Mouse (Mus musculus) 3T3-L1 (cell line): ENCODE data around the gene Ccdc157.
"Not testable (repeated sequence)": the region's sequence is repeated elsewhere in the genome, so short reads cannot be mapped to it uniquely, and the experiment has no call there.

ENCODE experiments used
- DNase-seq: peaks from one replicate; pipeline ENCODE4 v3.0.0-alpha.2; 2015; ENCODE audit warnings: low read depth, low spot score

Gene Ccdc157

DNA sequence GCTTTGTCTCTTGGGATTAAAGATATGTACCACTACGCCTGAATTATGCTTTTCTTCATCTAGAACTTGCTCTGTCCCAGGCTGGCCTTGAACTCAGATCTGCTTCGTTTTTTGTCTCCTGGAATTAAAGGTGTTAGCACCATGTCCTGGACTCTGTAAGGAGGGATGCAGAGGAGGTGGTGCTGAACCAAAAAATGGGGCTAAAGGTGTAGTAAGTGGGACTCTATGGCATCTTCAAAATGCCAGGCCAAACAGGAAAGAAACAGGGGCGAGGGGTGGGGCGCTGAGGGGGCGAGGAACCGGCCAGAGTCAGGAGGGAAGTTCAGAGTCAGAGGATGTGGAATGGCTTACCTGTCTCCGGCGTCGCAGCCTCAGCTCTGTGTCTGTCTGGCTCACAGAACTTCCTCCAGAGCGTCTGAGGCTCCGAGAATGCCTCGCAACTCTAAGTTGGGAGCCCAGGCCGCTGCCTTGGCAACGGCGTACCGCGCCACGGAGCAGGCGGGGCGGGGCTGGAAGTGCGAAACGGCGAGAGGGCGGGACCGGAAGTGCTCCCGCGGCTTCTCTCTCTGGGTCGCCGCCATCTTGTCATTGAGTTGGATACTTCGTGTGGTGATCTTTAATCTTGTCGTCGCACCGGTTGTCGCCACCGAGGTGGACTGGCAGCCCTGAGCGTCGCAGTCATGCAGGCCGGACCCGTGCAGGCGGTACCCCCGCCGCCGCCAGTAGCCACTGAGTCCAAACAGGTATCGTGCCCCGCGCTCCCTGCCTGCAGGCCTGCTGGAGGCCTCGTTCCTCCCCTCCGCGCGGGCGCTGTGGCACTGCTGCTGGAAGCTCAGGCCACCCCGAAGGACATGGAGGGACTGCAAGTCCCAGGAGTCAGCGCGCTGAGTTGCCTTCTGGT is at the start of gene Ccdc157, which contains the start of gene Sf3a1:
TSS of gene Ccdc157 (minus strand) at position 486 of the 901 bp plus-strand sequence.
TSS of gene Sf3a1 (plus strand) at position 543 of the 901 bp plus-strand sequence.
- DNase-seq: peak; percentile 91

GRCm38 (mm10) chr11:4209556-4209955 is 49.5 kb upstream of the Ccdc157 start:
- peak; percentile 60 for DNase-seq

- DNase-seq: no peak
These were observed 47.6 kb upstream of the Ccdc157 start for GRCm38 (mm10) chr11:4207655-4208054.

GRCm38 (mm10) chr11:4206563-4206962 is 46.5 kb upstream of the Ccdc157 start:
- no peak for DNase-seq

DNA sequence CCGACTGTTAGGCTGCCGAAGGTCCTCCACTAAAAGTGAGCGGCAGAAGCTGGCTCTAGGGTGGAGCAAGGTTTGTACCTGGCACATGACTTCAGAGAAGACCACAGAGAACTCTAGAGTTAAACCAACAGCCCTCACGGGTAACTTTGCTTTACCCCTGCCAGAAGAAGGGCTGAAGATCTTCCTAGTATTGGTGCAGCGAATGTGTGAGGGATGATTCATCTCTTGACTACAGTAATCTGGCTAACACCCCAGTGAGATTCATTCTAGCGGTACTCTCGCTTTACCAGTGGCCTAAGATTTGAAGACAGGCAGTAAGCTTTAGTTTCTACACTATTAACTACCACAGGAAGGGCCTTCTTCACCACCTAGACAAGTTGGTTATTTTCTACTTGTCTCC is 45.9 kb upstream of the Ccdc157 start:
- DNase-seq: peak; percentile 73

DNA sequence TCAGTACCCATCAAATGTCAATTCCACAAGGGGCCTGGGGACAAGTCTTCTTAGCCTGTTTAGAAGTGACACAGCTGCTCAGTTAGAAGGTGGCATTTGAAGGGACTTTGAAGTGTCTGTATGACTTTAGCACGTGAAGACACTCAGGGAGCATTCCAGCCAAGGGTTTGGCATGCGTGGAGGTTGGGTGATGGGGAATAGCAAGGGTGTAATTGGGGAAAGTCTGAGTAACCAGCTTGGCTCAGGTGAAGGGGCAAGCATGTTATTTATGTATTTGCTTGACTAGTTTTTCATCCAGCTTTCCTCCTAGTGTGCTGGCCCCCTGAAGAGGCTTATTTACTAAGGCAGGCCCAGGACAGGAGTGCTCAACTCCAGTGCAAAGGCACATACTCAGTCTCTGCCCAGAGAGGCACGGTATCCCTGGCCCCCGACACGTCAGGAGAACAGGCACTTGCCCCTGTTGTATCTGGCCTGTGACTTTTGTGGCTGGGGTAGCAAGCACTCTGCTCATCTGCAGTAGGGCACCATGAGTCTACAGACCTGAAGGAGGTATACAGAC is 45.1 kb upstream of the Ccdc157 start:
- no peak for DNase-seq

- DNase-seq: no peak
These were observed 43.6 kb upstream of the Ccdc157 start for GRCm38 (mm10) chr11:4203705-4204074.

GRCm38 (mm10) chr11:4202995-4203704 is 43.1 kb upstream of the Ccdc157 start:
- DNase-seq: no peak

GRCm38 (mm10) chr11:4201981-4202700 is 42.0 kb upstream of the Ccdc157 start:
- no peak for DNase-seq

- DNase-seq: peak; percentile 57
These were observed 37.6 kb upstream of the Ccdc157 start for GRCm38 (mm10) chr11:4197691-4198090.

DNA sequence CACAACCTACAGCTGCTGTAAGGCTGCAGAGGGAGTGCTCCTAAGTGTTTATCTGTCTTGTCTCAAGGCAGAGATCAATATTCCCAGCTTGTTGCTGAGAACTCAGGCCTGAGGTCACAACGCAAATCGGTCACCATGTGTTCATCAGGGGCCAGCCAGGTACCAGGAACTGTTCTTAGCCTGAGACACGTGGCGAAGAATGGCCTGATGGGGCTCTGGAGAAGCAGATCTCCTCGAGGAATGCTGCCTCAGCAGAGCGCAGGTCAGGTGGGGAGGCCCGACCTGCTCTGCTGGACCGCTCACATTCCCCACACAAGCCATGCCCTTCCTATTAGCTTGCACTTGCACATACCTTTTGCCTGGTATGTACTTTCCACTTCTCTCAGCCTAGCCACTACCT is 36.5 kb upstream of the Ccdc157 start:
- DNase-seq: no peak

- peak; percentile 69 for DNase-seq
These were observed 35.5 kb upstream of the Ccdc157 start for GRCm38 (mm10) chr11:4195597-4196031.

DNA sequence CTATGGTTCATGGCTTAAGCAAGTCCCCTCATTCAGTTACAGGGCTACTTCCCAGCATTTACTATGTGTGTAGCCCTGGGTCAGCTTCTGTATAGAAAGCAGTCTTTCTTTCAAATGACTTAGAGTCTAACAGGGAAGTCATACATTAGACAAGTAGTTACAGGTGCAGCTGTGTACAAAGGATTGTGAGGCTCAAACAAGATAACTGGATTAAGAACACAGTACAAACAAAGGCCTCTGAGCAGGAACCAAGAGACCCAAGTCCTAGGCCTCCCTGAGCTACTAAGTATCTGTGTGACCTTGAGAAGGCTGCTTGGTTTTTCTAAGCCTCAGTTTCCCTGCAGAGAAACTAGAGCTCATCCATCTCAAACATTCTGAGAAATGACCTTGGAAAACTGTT is 33.3 kb upstream of the Ccdc157 start:
- no peak for DNase-seq

GRCm38 (mm10) chr11:4192757-4193156 is 32.7 kb upstream of the Ccdc157 start:
- no peak for DNase-seq

DNA sequence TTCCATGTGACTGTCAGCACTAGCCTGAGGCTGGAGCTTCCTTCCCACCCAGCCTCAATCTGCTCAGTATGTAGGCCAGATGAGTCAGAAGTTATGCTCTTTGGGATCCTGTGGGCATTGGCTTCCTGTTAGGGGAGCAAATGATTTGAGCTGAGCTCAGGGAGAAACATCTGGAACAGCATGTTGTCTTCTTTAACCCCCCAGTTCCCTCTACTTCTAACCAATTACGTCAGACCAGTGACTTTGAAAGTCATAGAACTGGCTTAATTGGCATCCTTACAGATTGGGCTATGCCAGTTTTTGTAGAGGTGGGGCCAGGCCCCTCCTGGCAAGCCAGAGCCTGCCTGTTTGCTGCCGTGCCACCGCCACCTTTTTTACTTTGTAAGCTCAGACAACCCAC is 30.6 kb upstream of the Ccdc157 start:
- peak; percentile 92 for DNase-seq

DNA sequence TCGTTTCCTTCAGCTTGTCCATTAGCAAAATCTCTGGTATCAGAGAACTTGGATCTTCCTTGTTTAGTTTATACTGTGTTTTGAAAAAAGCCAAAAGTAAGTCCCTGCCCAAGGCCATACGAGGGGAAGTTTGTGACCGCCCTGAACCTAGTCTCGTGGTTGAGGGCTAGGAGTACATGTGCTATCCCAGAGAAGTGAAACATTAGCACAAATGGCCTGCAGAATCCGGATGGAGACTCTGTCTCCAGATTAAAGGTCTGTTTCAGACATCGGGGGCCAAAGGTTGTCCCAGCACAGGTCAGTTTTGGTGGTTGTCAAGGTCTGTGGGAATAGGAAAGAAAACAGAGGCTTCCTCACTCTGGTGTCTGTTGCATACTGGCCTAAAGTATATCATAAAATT is 29.1 kb upstream of the Ccdc157 start:
- DNase-seq: no peak

GRCm38 (mm10) chr11:4187318-4187700 is 27.2 kb upstream of the Ccdc157 start:
- DNase-seq: no peak

GRCm38 (mm10) chr11:4186486-4187317 is 26.6 kb upstream of the Ccdc157 start, which contains the start of gene Tbc1d10a:
TSS of gene Tbc1d10a (plus strand) at chr11:4186789.
- DNase-seq: peak; percentile 95

DNA sequence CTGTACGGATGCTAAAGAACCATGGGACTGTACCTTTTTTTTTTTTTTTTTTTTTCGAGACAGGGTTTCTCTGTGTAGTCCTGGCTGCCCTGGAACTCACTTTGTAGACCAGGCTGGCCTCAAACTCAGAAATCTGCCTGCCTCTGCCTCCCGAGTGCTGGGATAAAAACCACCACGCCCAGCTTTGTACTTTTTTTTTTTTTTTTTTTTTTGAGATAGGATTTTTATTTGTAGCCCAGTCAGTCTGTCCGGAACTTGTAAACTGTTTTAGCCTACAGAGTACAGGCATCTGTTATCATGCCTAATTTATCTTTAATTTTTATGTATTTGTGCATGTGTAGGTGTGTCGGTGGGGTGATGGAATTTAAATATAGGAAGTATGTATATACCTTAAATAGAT is 25.4 kb upstream of the Ccdc157 start:
- DNase-seq: not testable (repeated sequence)

GRCm38 (mm10) chr11:4184251-4184952 is 24.3 kb upstream of the Ccdc157 start:
- DNase-seq: peak; percentile 86
